Mouse (Mus musculus) heart, embryonic 10.5 days (tissue): ENCODE results near the gene Trpm3. TPM values are rescaled to one million over a fixed set of nuclear protein-coding genes. Genes with fewer than 3 reads are reported as not detected.

Experiments used
- DNase-seq: peaks from one replicate; pipeline ENCODE4 v3.0.0-alpha.2; 2017; ENCODE audit warnings: low spot score
- H3K27ac ChIP-seq: fragments of 300-500 bp; sonication (generic); 2 replicates; pipeline ENCODE4 v1.5.1; 2016; ENCODE audit warnings: mild to moderate bottlenecking
- H3K27me3 ChIP-seq: fragments of 300-500 bp; sonication (generic); 2 replicates; pipeline ENCODE4 v1.6.1; 2016; ENCODE audit warnings: mild to moderate bottlenecking; ENCODE audit not compliant: poor library complexity, insufficient read depth, severe bottlenecking
- H3K36me3 ChIP-seq: fragments of 300-500 bp; sonication (generic); 2 replicates; pipeline ENCODE4 v1.6.1; 2016; ENCODE audit warnings: mild to moderate bottlenecking, moderate library complexity
- H3K4me1 ChIP-seq: fragments of 300-500 bp; sonication (generic); 2 replicates; pipeline ENCODE4 v1.6.1; 2016; ENCODE audit warnings: mild to moderate bottlenecking
- H3K4me3 ChIP-seq: fragments of 300-500 bp; sonication (generic); 2 replicates; pipeline ENCODE4 v1.5.1; 2016; ENCODE audit warnings: mild to moderate bottlenecking, moderate library complexity
- H3K9me3 ChIP-seq: fragments of 300-500 bp; sonication (generic); 2 replicates; pipeline ENCODE4 v1.6.1; 2016; ENCODE audit warnings: mild to moderate bottlenecking, moderate library complexity
- WGBS: fragments of 180-500 bp; shearing (Covaris S2); methylation state at CpG from one replicate; pipeline ENCODE4 v1.1.7; 2016; 5-methylcytosine and 5-hydroxymethylcytosine counted together
- polyA plus RNA-seq: library from polyadenylated mRNA; unstranded; fragments of >200 nt; fragmentation: Nextera tagmentation; extraction: Ambion mirVana; gene quantifications from 2 replicates; pipeline ENCODE4 v1.2.1, GENCODE M21; 2016

The Trpm3 gene
- polyA plus RNA-seq, 1 experiment from 2014 or later = 1.7 TPM

DNA sequence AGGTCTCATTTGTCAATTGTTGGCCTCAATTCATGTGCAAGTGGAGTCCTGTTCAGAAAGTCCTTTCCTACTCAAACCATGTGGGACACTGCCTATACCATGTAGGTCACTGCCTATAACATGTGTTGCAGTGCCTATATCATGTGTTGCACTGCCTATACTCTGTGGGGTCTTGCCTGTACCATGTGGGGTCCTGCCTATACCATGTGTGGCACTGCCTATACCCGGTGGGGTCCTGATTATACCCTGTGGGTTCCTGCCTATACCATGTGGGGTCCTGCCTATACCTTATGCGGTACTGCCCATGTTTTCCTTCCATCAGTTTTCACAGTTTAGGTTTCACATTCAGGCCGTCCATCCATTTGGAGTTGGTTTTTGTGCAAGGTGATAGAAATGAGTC lies 197.4 kb downstream of the Trpm3 start:
- DNase-seq = no peak
- H3K27ac ChIP-seq = no peak overlapping the region
- WGBS = 89% methylated on average over 3 of the region's 3 CpGs
- no peaks in the 10 kb centered on the region for H3K4me1 ChIP-seq
- H3K27me3 ChIP-seq = no peaks in the 10 kb centered on the region
- H3K4me3 ChIP-seq = no peak overlapping the region
- no peaks in the 10 kb centered on the region for H3K9me3 ChIP-seq
- H3K36me3 ChIP-seq = no peaks in the 10 kb centered on the region

DNA sequence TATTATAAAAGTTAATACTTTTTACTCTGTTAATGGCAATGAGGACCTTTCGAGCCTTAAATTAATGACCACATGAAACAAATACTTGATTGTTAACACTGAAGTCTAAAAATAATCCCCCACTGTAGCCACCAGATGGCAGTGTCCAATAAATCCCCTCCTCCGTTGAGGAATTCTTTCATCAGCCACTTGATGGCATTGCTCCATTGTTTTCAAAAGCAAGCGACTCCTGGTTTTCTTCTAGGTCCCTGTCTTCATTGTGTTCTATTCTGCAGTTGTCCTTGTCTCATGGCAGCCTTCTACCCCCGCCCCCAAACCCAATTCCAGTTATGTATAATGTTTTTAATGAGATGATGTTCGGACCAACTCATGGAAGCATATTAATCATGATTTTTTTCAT lies 198.6 kb downstream of the Trpm3 start:
- Histone ChIP-seq H3K27me3 (no peaks in the 10 kb centered on the region), H3K36me3 (no peaks in the 10 kb centered on the region), H3K4me1 (no peaks in the 10 kb centered on the region), H3K9me3 (no peaks in the 10 kb centered on the region), H3K4me3 (no peak overlapping the region), H3K27ac (no peak overlapping the region)
- DNase-seq = no peak
- 18% methylated on average over 5 of the region's 5 CpGs for WGBS

DNA sequence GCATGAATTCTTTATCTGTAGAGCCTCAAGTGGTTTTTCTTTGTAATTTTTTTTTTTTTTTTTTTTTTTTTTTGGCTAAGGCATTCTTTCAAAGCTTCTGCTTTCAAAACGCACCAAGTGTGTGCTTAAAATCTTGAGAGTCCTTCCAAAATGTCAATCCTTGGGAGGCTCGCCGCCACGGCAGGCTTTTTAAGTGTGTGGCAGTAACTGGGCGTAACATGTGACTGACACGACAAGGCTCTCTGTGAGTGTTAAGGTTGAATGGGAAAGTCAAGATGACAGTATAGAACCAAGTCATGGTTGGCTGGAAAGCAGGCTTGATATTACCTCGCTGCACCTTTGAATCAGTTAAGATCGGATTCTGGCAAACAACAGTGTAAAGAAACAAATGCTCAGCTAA lies 200.1 kb downstream of the Trpm3 start:
- no peaks in the 10 kb centered on the region for H3K9me3 ChIP-seq
- no peak overlapping the region for H3K27ac ChIP-seq
- no peaks in the 10 kb centered on the region for H3K4me1 ChIP-seq
- WGBS = 69% methylated on average over 8 of the region's 8 CpGs
- no peak for DNase-seq
- no peaks in the 10 kb centered on the region for H3K36me3 ChIP-seq
- H3K27me3 ChIP-seq = no peaks in the 10 kb centered on the region
- H3K4me3 ChIP-seq = no peak overlapping the region

DNA sequence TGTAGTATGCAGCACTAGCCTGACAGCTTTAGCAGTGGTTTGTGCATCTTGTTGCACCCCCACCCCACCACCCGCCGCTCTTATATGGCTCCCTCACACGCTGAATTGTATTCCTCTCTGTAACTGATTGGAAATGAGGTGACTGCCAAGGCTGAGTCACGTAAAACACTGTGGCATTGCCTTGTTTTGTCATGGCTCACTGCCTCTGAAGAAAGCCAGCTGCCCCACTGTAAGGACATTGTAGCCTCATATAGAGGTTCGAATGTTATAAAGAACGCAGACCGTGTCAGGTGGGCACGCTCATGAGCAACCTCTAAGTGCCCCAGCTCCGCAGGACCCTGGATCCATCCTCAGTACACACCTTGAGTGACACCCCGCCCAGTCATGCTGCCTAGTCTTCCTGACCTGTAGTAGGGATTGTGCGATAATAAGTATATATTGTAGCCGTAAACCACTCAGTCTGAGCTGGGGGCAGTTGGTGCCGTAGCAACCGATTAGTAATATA lies 215.2 kb downstream of the Trpm3 start:
- Histone ChIP-seq H3K9me3 (no peaks in the 10 kb centered on the region), H3K27ac (no peak overlapping the region), H3K4me3 (no peak overlapping the region), H3K4me1 (no peaks in the 10 kb centered on the region), H3K27me3 (no peaks in the 10 kb centered on the region), H3K36me3 (no peaks in the 10 kb centered on the region)
- WGBS = 87% methylated on average over 14 of the region's 14 CpGs
- no peak for DNase-seq

DNA sequence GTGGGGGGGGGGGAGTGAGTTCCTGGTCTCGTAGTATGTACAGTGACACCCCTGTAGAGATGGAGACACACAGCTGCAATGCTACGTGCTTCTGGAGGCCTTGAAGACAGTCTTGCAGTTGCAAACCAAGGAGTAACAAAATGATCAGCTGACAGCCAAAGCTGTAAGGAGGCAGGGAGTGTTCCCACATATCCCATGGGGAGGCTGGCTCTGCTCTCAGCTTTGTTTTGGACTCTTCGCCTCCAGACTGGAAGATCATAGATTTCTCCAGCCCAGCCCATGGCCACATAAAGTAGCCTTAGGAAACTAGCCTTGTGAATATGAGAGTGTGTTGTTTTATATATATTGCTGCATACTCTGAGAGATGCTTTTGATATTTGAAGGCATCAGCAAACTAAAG lies 248.0 kb downstream of the Trpm3 start:
- no peak overlapping the region for H3K4me3 ChIP-seq
- H3K4me1 ChIP-seq = no peaks in the 10 kb centered on the region
- DNase-seq = no peak
- WGBS = 81% methylated on average over 3 of the region's 3 CpGs
- no peaks in the 10 kb centered on the region for H3K36me3 ChIP-seq
- H3K9me3 ChIP-seq = no peaks in the 10 kb centered on the region
- no peak overlapping the region for H3K27ac ChIP-seq
- no peaks in the 10 kb centered on the region for H3K27me3 ChIP-seq

DNA sequence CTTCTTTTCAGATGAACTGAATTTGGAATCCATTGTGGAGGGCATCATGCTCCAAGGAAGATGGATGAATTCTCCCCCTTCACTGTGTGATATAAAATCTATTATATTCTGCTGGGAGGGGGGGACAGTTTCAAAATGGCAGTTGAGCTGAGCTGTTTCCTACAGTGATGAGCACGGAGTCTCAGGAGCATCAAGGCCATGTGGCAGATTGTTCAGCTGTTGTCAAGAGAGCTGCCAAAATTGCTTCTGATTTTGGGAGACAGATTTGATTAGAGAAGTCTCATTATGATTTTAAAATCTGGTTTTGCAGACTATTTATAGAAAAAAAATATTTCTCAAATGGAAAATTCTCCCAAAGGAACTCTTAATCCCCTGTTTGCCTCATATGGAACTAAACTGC lies 255.9 kb downstream of the Trpm3 start:
- no peaks in the 10 kb centered on the region for H3K36me3 ChIP-seq
- no peak for DNase-seq
- 93% methylated on average over 1 of the region's 1 CpGs for WGBS
- H3K4me1 ChIP-seq = no peaks in the 10 kb centered on the region
- no peaks in the 10 kb centered on the region for H3K27me3 ChIP-seq
- H3K4me3 ChIP-seq = no peak overlapping the region
- H3K27ac ChIP-seq = no peak overlapping the region
- no peaks in the 10 kb centered on the region for H3K9me3 ChIP-seq

DNA sequence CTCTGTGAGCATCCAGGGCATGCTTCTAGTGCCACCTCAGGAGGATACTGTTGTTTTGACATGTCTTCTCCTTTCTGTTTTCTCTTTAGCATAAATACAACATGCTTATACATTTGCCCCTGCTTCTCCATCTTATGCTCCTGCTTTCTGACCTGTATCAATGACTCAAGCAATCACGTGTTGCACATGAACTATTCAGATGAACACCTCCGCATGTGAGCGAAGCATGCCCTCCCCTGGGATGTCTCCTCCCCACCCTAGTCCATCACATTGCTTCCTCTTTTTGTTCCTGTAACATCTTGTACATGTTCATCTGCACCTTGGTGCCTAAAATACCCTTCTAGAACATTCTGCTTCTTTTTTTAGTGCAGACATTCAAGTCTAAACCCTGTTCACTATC lies 265.2 kb downstream of the Trpm3 start:
- Histone ChIP-seq H3K27me3 (no peaks in the 10 kb centered on the region), H3K27ac (no peak overlapping the region), H3K9me3 (no peaks in the 10 kb centered on the region), H3K4me3 (no peak overlapping the region), H3K4me1 (no peaks in the 10 kb centered on the region), H3K36me3 (no peaks in the 10 kb centered on the region)
- 82% methylated on average over 3 of the region's 3 CpGs for WGBS
- DNase-seq = no peak

DNA sequence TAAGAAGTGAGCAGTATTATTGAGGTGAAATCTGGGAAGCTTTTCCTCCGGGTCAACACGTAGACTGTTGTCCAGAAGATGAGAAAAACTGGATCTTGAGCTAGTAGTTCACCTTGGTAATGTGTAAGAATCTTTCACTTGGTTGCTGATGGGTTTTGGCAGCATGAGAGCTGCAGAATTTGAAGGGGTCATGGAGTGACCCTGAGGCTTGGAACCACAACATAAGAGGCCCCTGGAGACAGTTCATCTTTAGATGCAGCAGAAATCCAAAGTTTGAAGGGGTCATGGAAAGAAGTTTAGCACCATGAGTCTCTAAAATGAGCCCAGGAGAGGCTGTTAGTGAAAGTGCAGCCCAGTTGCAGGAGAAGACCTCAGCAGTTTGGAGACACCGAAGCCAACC lies 279.4 kb downstream of the Trpm3 start:
- no peaks in the 10 kb centered on the region for H3K27me3 ChIP-seq
- H3K36me3 ChIP-seq = no peaks in the 10 kb centered on the region
- H3K9me3 ChIP-seq = no peaks in the 10 kb centered on the region
- no peak overlapping the region for H3K4me3 ChIP-seq
- H3K4me1 ChIP-seq = no peaks in the 10 kb centered on the region
- WGBS = 86% methylated on average over 3 of the region's 3 CpGs
- no peak for DNase-seq
- no peak overlapping the region for H3K27ac ChIP-seq

DNA sequence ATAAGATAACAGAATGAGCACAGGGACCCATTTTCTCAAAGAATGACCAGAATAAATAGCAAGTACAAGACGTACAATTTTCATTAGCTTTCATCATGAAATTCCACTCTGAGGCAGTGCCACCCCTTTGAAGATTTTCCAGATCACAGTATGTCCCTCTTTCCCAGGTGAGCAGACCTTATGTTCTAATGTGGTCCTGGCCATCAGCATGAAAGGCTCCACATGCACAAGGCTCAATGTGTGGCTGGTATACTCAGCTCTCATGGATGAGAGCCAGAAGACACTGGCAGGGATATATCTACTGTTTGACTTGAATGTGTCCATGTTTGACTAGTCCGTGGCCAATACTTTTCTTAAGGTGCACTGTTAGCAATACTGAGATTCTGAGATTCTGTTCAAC lies 298.4 kb downstream of the Trpm3 start:
- WGBS = 82% methylated on average over 2 of the region's 2 CpGs

DNA sequence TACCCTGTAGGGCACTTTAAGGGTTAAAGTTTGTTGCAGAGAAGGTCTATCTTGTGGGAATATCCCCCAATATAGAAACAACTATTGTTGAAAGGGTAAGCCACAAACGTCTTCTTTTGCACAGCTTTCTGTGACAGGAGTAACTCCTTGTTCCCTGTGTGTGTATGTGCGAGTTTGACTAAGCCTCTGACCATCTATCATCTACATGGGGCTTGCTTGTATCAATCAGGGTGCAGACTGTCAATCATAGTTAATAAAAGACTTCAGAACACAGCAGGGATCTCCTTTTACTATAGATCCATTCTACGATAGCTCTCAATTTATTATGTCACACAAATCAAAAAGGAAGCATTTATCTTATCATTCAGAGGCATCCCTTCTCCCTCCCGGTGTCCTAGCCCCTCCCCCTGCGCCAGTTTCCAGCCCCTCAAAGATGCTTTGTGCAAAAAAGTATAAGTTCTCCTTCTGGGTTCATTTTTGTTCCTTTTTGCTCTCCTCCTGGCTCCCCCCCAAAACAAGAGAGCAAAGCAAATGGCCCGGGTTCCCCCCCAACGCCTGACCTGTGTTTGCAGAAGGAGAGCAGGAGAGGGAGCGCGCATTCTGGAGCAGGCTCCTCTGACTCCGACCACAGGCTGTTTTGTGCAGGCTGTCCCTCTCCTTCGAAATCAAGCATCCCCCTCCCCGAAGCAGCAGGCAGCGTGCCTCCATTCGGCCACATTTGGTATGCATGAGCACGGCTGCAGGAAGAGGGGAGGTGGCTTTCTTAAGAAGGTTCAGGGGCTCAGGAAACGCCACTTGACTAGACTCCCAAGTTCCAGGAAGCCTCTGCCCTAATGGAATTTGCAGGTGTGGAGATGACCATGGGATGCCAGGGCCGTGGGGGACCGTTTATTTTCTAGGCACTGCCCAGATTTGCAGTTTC lies 308.8 kb downstream of the Trpm3 start:
- Histone ChIP-seq H3K4me1 (peaks cover 12% of the 10 kb centered on the region; the same call in 1 of the 2 replicates), H3K4me3 (peak overlapping the region; percentile 53), H3K27me3 (0 out of 2 replicates have a peak, but pooled peaks cover 5% of the 10 kb centered on the region), H3K9me3 (no peaks in the 10 kb centered on the region), H3K27ac (no peak overlapping the region), H3K36me3 (no peaks in the 10 kb centered on the region)
- 7% methylated on average over 18 of the region's 18 CpGs for WGBS
- DNase-seq = no peak

More for the DNA sequence above, 298.4 kb downstream of the Trpm3 start:
- Histone ChIP-seq H3K4me1 (no peaks in the 10 kb centered on the region), H3K27me3 (no peaks in the 10 kb centered on the region), H3K9me3 (no peaks in the 10 kb centered on the region), H3K36me3 (no peaks in the 10 kb centered on the region), H3K4me3 (no peak overlapping the region), H3K27ac (no peak overlapping the region)
- no peak for DNase-seq

DNA sequence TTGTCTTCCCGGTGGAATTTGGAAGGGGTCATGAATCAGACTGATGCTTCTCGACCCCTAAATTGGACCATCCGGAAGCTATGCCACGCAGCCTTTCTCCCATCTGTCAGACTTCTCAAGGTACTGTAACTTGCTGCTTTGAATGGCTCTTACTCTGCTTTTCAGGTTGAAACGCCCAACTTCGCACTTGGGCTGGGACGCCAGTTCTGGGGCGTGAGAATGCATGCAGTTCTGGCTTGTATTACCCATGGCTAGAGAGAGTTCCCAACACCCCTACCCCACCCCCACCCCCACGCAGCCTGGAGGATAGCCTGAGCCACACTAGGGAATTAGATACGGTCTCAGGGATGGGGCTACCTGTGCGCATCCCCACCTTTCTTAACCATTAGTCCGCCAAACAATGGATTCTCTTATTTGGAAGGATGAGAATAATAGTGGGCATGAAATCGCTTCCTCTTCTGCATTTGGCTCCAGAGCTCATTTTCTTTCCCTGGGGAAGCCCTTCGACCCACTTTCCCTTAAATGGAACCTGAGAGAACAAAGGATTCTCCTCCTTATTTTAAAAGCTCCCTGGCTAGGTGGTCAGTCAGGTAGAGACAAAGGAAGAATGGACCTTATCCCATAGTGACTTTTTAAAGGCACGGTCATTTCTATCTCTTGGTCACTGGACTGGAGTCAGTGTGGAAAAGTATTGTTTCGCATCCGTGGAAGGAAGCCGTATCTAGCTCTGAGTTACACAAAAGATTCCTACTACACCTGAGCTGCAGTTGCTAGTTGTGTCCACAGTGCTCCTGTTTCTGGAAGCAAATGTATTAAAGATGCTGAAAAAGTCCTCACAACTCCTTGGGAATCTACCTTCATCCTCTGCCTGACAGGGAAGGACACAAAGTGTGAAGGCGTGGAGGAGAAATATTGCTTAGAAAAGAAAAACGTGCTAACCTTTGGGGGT lies 309.8 kb downstream of the Trpm3 start:
- peaks cover 12% of the 10 kb centered on the region; the same call in 1 of the 2 replicates for H3K4me1 ChIP-seq
- 0 out of 2 replicates have a peak, but pooled peaks cover 5% of the 10 kb centered on the region for H3K27me3 ChIP-seq
- H3K9me3 ChIP-seq = no peaks in the 10 kb centered on the region
- H3K36me3 ChIP-seq = no peaks in the 10 kb centered on the region
- 41% methylated on average over 20 of the region's 20 CpGs for WGBS
- H3K4me3 ChIP-seq = peak overlapping the region; percentile 53
- DNase-seq = no peak
- no peak overlapping the region for H3K27ac ChIP-seq

DNA sequence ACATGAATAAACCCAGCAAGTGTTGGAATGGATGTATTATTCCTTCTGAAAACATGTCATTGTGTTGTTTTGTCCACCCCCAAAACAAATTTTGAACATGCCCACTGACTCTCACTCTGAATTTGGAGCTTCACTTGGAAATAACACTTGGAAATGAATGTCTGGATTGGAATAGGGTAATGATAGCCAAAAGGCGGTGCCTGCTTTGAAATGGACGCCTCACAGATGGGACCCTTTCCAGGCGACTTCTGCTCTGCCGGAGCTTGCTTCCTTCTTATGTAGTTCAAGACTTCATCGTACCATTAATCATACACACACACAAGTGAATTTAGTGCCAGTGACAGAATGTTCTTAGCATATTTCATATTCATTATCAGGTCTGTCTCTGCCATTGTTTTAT lies 312.4 kb downstream of the Trpm3 start:
- Histone ChIP-seq H3K4me3 (no peak overlapping the region), H3K36me3 (no peaks in the 10 kb centered on the region), H3K27ac (no peak overlapping the region), H3K9me3 (no peaks in the 10 kb centered on the region), H3K27me3 (0 out of 2 replicates have a peak, but pooled peaks cover 5% of the 10 kb centered on the region), H3K4me1 (peaks cover 12% of the 10 kb centered on the region; the same call in 1 of the 2 replicates)
- 86% methylated on average over 5 of the region's 5 CpGs for WGBS
- no peak for DNase-seq

DNA sequence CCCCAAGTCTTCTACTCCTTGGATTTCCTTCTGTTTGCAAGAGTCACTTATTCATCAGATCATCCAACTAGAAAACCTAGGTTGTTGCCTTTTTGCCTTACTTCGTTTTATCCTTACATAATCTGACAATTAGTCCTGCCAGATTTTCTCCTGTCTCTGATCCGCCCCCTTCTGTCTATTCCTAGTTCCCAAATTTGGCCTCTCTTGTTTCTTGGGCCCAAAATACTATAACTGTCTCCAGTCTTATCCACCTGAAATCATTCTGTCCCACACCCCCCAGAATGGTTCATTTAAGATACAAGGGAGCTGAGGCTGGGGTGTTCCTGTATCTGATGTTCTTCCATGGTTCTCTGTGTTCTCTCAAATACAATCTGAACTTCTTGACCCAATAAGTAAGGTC lies 318.1 kb downstream of the Trpm3 start:
- Histone ChIP-seq H3K4me3 (no peak overlapping the region), H3K4me1 (no peaks in the 10 kb centered on the region), H3K27ac (no peak overlapping the region), H3K27me3 (no peaks in the 10 kb centered on the region), H3K36me3 (no peaks in the 10 kb centered on the region), H3K9me3 (no peaks in the 10 kb centered on the region)
- 83% methylated on average over 2 of the region's 2 CpGs for WGBS
- no peak for DNase-seq
